Mouse (Mus musculus) ES-Bruce4 (cell line): ENCODE data around the gene Atxn2.

Experiments
- CTCF ChIP-seq: IDR thresholded peaks from one replicate; pipeline ENCODE4 v1.8.1; 2011; ENCODE audit warnings: low read depth, low read length
- EP300 ChIP-seq: IDR thresholded peaks from 2 replicates; pipeline ENCODE4 v1.6.1; 2011; ENCODE audit warnings: low read depth, low read length; ENCODE audit not compliant: insufficient read depth
- POLR2A ChIP-seq: IDR thresholded peaks from one replicate; pipeline ENCODE4 v1.8.1; 2011; ENCODE audit warnings: low read length; ENCODE audit not compliant: insufficient read depth

DNA sequence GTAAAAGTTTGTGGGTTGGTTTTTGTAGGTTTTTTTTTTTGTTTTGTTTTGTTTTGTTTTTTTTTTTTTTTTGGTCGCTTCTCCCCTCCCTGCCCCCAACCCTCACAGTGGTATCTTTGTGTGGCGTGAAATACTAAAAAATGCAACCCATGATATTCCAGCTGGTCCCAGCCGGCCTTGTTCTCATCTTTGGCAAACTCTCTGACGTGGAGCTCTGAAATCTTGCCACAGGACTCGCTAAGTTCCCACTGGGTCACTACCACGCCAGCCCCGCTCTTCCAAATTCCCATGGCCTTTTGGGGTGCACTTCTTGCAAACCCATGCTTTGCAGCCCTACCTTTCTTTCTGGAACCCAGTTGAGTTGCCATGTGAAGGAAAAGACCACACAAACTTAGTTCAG is 58.7 kb downstream of the Atxn2 start:
- TF ChIP-seq EP300 (no peak), CTCF (no peak), POLR2A (no peak)
